Mouse (Mus musculus) erythroblast, embryonic 14.5 days (primary cell): ENCODE data around the gene Olfr281.

Experiments used
- GATA1 ChIP-seq: IDR thresholded peaks from 2 replicates; pipeline ENCODE4 v1.6.1; 2012; ENCODE audit warnings: low read length, inconsistent platforms, mixed read lengths
- TAL1 ChIP-seq: IDR thresholded peaks from 3 replicates; pipeline ENCODE4 v1.6.1; 2012; ENCODE audit warnings: low read length, inconsistent platforms, mixed read lengths

- TF ChIP-seq GATA1: no peak
- TF ChIP-seq TAL1: no peak
These were observed 31.8 kb downstream of the Olfr281 start for GRCm38 (mm10) chr15:98483907-98484886.
